Mouse (Mus musculus): ENCODE results near the gene Rab2b. TPM values are rescaled to one million over a fixed set of nuclear protein-coding genes. Genes with fewer than 3 reads are reported as not detected.

Gene Rab2b
- total and polyA plus RNA-seq, 3 experiments: 3.0 to 5.9 TPM; not detected in 1

DNA sequence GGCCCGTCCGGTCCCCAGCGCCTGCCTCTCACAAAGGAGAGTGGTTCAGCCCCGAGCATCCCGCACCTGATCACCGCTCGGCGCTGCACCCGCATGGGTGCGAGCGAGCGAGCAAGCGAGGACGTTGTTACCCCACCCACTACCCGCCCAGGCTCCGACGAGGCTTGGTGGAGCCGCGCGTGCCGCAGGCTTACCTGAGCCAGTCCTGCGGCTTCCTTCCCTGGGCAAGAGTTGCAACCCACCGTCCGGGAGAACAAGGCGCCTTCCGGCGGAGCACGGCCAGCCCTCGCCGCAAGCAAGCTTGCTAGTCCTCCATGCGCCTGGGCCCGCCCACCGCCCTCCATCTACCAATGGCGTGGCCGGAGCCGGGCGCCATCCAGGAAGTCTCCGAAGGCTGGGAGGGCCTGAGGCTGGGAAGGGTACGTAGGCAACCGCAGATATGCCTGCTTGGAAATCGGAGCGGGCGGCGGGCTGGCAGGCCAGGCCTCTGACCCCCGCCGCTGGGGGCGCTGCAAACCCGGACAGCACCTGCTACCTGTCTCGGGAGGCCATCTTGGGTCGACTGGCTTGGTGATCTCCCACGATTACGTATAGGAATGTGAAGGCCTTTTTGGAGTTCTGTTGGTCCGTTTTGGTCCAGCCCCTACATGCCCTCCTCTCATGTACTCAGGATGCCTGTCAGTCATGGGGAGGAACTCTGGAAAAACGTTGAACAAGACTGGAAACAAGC lies 21.7 kb downstream of the Rab2b start, which contains the start of gene Chd8 (continued):
- TF ChIP-seq ZNF384 (IDR thresholded peaks at IDR 0.05; ENCODE audit: low read depth, low read length) (no peak), ZMIZ1 (IDR thresholded peaks at IDR 0.05; ENCODE audit: low read depth, low read length) (peak; percentile 76), NRF1 (IDR thresholded peaks at IDR 0.05; ENCODE audit: insufficient read depth, low read depth, low read length, poor library complexity, severe bottlenecking) (0 out of 2 replicates have a peak, but pooled peaks have one; percentile 29), TAL1 (IDR thresholded peaks at IDR 0.05; ENCODE audit: low read length) (no peak), BHLHE40 (IDR thresholded peaks at IDR 0.05; ENCODE audit: borderline replicate concordance, low read depth, low read length) (0 out of 2 replicates have a peak, but pooled peaks have one; percentile 23), TBP (IDR thresholded peaks at IDR 0.05; ENCODE audit: low read depth, low read length) (0 out of 2 replicates have a peak, but pooled peaks have one; percentile 6), GATA1 (IDR thresholded peaks at IDR 0.05; ENCODE audit: low read depth, low read length) (no peak), ZC3H11A (IDR thresholded peaks at IDR 0.05; ENCODE audit: low read depth, low read length) (no peak), CHD1 (IDR thresholded peaks at IDR 0.05; ENCODE audit: low read depth, low read length) (no peak), USF2 (IDR thresholded peaks at IDR 0.05; ENCODE audit: borderline replicate concordance in 1 of 2, insufficient read depth in 1 of 2, low read depth in 1 of 2, low read length in 2 of 2) (no peak)

DNA sequence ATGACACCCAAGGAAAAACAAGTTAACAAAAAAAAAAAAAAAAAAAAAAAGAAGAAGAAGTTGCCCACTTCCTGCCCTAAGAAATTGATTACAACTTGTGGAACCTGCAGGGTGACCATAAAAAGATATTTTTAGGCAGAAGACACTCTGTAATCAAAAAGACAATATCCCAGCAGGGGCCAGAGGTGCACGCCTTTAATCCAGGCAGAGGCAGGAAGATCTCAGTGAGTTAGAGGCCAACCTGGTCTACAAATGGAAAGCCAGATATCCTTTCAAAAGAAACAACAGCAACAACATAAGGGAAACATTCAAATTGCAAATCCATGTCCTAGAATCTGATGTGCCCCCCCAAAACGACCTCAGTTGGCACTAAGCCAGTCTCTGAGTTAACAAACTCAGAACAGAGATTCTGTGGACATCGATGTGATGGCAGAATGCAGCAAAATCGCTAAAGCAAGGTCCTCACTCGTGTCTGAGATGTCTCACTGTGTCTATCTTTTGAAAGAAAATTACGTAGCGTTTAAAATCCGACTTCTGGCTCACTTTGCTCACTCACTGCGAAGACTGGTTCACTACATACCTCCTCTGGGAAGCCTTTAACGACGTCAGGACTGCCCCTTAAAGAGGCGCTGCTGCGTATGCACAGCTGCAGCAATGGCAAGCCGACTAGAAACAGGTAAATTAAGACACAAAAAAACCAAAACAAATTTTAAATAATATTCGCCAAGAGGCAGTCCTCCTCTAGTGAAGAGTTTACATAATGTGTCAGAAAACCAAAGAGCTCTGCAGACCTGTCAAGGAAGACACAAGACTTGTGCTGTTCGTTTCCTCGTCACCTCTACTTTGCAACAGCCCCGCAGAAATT lies 22.8 kb downstream of the Rab2b start:
- Histone ChIP-seq H3K79me2 (ENCODE audit: control insufficient read depth, insufficient read depth, low read length, poor library complexity) (peaks cover 46% of the 10 kb centered on the region), H3K36me3 (ENCODE audit: control insufficient read depth in 1 of 2, insufficient read depth in 2 of 2, low read length in 2 of 2) (peaks cover 0 to 21% of the 10 kb centered on the region in 2 experiments; a peak in 2 of 4 replicates), H3K27me3 (ENCODE audit: control insufficient read depth in 1 of 2, insufficient read depth in 2 of 2, low read length in 2 of 2) (no peaks in the 10 kb centered on the region), H3K27ac (ENCODE audit: control insufficient read depth, low read depth, low read length) (peak overlapping the region; percentile 65), H3K9me3 (replicated peaks; ENCODE audit: insufficient read depth, low read length) (no peaks in the 10 kb centered on the region), H3K9ac (ENCODE audit: control insufficient read depth, low read depth, low read length, poor library complexity, severe bottlenecking) (peak overlapping the region; percentile 72), H3K4me1 (ENCODE audit: control insufficient read depth in 1 of 2, insufficient read depth in 2 of 2, low read length in 2 of 2) (peaks cover 6 to 17% of the 10 kb centered on the region in 2 experiments; a peak in 3 of 4 replicates), H3K4me3 (ENCODE audit: control insufficient read depth in 1 of 2, insufficient read depth in 1 of 2, low read depth in 2 of 2, low read length in 2 of 2) (peak overlapping the region; percentile 68 to 91)
- DNase-seq (ENCODE audit: low read depth, low spot score): peak; percentile 69
- TF ChIP-seq CHD2 (IDR thresholded peaks at IDR 0.05; ENCODE audit: low read length) (no peak), MXI1 (IDR thresholded peaks at IDR 0.05; ENCODE audit: low read depth, low read length) (0 out of 2 replicates have a peak, but pooled peaks have one; percentile 22), ZNF384 (IDR thresholded peaks at IDR 0.05; ENCODE audit: low read depth, low read length) (peak; percentile 82), MEF2A (IDR thresholded peaks at IDR 0.05; ENCODE audit: extremely low read depth, insufficient replicate concordance, low read depth, low read length, poor library complexity, severe bottlenecking) (0 out of 2 replicates have a peak, but pooled peaks have one; percentile 18)
